Comparison of ENCODE assay signal across 16 mouse cellular contexts in genomic region chr11:56725141-56725540, GRCm38 (mm10).
"Had no signal": no experiment of that assay in that cellular context is flagged by ENCODE, and none has a peak within 500 bp of the region (broad histone marks: within the 10 kb centered on the region; RNA-seq: fewer than 3 reads in every experiment).

No protein-coding gene starts in this region.

- H3K4me2 ChIP-seq: liver, embryonic 13.5 days; midbrain, embryonic 13.5 days; stomach, embryonic 15.5 days had no signal

- H3K4me3 ChIP-seq: layer of hippocampus, adult 2 months; left cerebral cortex, adult 2 months; liver, embryonic 13.5 days; megakaryocyte, embryonic 14.5 days; midbrain, embryonic 10.5 days; midbrain, embryonic 13.5 days; stomach, embryonic 15.5 days had no signal

- H3K27me3 ChIP-seq: liver, embryonic 13.5 days; megakaryocyte, embryonic 14.5 days; midbrain, embryonic 13.5 days; stomach, embryonic 15.5 days had no signal

- H3K27ac ChIP-seq: kidney, postnatal 0 days; layer of hippocampus, adult 2 months; left cerebral cortex, adult 2 months; liver, embryonic 13.5 days; midbrain, embryonic 10.5 days; midbrain, embryonic 13.5 days; stomach, embryonic 15.5 days had no signal

- H3K36me3 ChIP-seq: liver, embryonic 13.5 days; midbrain, embryonic 10.5 days; midbrain, embryonic 13.5 days; stomach, embryonic 15.5 days had no signal

- H3K4me1 ChIP-seq: liver, embryonic 13.5 days; megakaryocyte, embryonic 14.5 days; midbrain, embryonic 13.5 days; stomach, embryonic 15.5 days had no signal

- H3K9ac ChIP-seq: liver, embryonic 13.5 days; midbrain, embryonic 13.5 days; stomach, embryonic 15.5 days had no signal

- DNase-seq: kidney, adult 2 months; kidney, postnatal 25 days; layer of hippocampus, adult 9-11 months; liver, embryonic 13.5 days; retina, postnatal 1 day; right cerebral cortex, postnatal 25 days; spleen, adult 18-20 months; thymus, postnatal 25 days had no signal

- H3K9me3 ChIP-seq: liver, embryonic 13.5 days; midbrain, embryonic 10.5 days; midbrain, embryonic 13.5 days; stomach, embryonic 15.5 days had no signal

- ATAC-seq: intestine, postnatal 0 days; midbrain, embryonic 13.5 days had no signal
